Comparison of ENCODE assay signal across 8 mouse cellular contexts in genomic region chr7:3706343-3706934, GRCm38 (mm10). TPM values are rescaled to one million over a fixed set of nuclear protein-coding genes. Genes with fewer than 3 reads are reported as not detected.
DNase-seq lines count a peak whose midpoint lies in the region; ATAC-seq and TF ChIP-seq lines count a peak whose summit lies in the region.

No protein-coding gene starts in this region.

- no peak for TF ChIP-seq CTCF in hindbrain, postnatal 0 days (IDR thresholded peaks at IDR 0.05; ENCODE audit: low read depth)

- H3K4me3 ChIP-seq in embryonic facial prominence, embryonic 10.5 days: peak overlapping the region; percentile 87
- H3K4me3 ChIP-seq in hindbrain, postnatal 0 days (ENCODE audit: low read length): peak overlapping the region; percentile 71
- H3K4me3 ChIP-seq in midbrain, embryonic 15.5 days: peak overlapping the region; percentile 79

- H3K4me1 ChIP-seq in embryonic facial prominence, embryonic 10.5 days: peaks cover 13% of the 10 kb centered on the region
- peaks cover 10% of the 10 kb centered on the region for H3K4me1 ChIP-seq in hindbrain, postnatal 0 days (ENCODE audit: insufficient read depth, low read length)
- H3K4me1 ChIP-seq in midbrain, embryonic 15.5 days: peaks cover 27% of the 10 kb centered on the region

- peak overlapping the region; percentile 87 for H3K4me2 ChIP-seq in hindbrain, postnatal 0 days (ENCODE audit: low read depth, low read length)
- peak overlapping the region; percentile 84 for H3K4me2 ChIP-seq in midbrain, embryonic 15.5 days

- intact Hi-C loops in heart, postnatal 36 days (cut with DNase I): no loop called here

- H3K9ac ChIP-seq in hindbrain, postnatal 0 days (replicated peaks; ENCODE audit: low read length): peak overlapping the region; percentile 65; the same call in 1 of the 2 replicates
- H3K9ac ChIP-seq in midbrain, embryonic 15.5 days: no peak overlapping the region

- no peak overlapping the region for H3K27ac ChIP-seq in embryonic facial prominence, embryonic 10.5 days (replicated peaks)
- no peak overlapping the region for H3K27ac ChIP-seq in hindbrain, postnatal 0 days
- no peak overlapping the region for H3K27ac ChIP-seq in midbrain, embryonic 15.5 days

- no peaks in the 10 kb centered on the region for H3K27me3 ChIP-seq in embryonic facial prominence, embryonic 10.5 days (replicated peaks; ENCODE audit: low read depth, poor library complexity, severe bottlenecking)
- H3K27me3 ChIP-seq in hindbrain, postnatal 0 days (ENCODE audit: insufficient read depth, low read length): no peaks in the 10 kb centered on the region
- H3K27me3 ChIP-seq in midbrain, embryonic 15.5 days (replicated peaks): no peaks in the 10 kb centered on the region

- WGBS in embryonic facial prominence, embryonic 10.5 days: 64% methylated on average over 11 of the region's 11 CpGs
- 45% methylated on average over 11 of the region's 11 CpGs for WGBS in hindbrain, postnatal 0 days
- 62% methylated on average over 11 of the region's 11 CpGs for WGBS in midbrain, embryonic 15.5 days

- peaks cover 49% of the 10 kb centered on the region for H3K36me3 ChIP-seq in embryonic facial prominence, embryonic 10.5 days (replicated peaks)
- H3K36me3 ChIP-seq in hindbrain, postnatal 0 days (ENCODE audit: insufficient read depth, low read length): peaks cover 9% of the 10 kb centered on the region
- H3K36me3 ChIP-seq in midbrain, embryonic 15.5 days (replicated peaks): peaks cover 4% of the 10 kb centered on the region; the same call in 1 of the 2 replicates

- H3K9me3 ChIP-seq in embryonic facial prominence, embryonic 10.5 days: no peaks in the 10 kb centered on the region
- H3K9me3 ChIP-seq in hindbrain, postnatal 0 days (ENCODE audit: low read length): no peaks in the 10 kb centered on the region
- no peaks in the 10 kb centered on the region for H3K9me3 ChIP-seq in midbrain, embryonic 15.5 days

- no peak for ATAC-seq in hindbrain, postnatal 0 days
- no peak for ATAC-seq in midbrain, embryonic 15.5 days (replicated peaks)
- no peak for ATAC-seq in frontal cortex, adult (ENCODE audit: low TSS enrichment)

- DNase-seq in heart, adult 18-20 months: peak; percentile 28 to 33
- DNase-seq in heart, postnatal 36 days: no peak
- DNase-seq in embryonic facial prominence, embryonic 10.5 days (ENCODE audit: low spot score): no peak
- no peak for DNase-seq in hindbrain, postnatal 0 days (ENCODE audit: low spot score)
- DNase-seq in left cerebral cortex, adult 8-10 months (ENCODE audit: low spot score in 2 of 2): no peak
- no peak for DNase-seq in right cerebral cortex, adult 18-20 months

RNA-seq across cellular contexts. Expression of gene Rps9, which starts 2.6 kb away (rescaled TPM):
- 100 to 1,000 TPM; 640 to 688 TPM for total RNA-seq in heart, adult 18-20 months (2021)
- total RNA-seq in heart, postnatal 36 days (2021): 100 to 1,000 TPM; 621 to 660 TPM
- 1,397 and 1,414 TPM in 2 replicates for polyA plus RNA-seq in embryonic facial prominence, embryonic 10.5 days (2016; fragmentation: Nextera tagmentation; extraction: Ambion mirVana)
- 545 and 569 TPM in 2 replicates for total RNA-seq in hindbrain, postnatal 0 days (2014; rRNA removed)
- polyA plus RNA-seq in hindbrain, postnatal 0 days (2015; fragmentation: Nextera tagmentation; extraction: Ambion mirVana): 743 and 752 TPM in 2 replicates
- 701 and 709 TPM in 2 replicates for polyA plus RNA-seq in midbrain, embryonic 15.5 days (2015; fragmentation: Nextera tagmentation; extraction: Ambion mirVana)
- total RNA-seq in left cerebral cortex, adult 8-10 months (2022): 100 to 1,000 TPM; 334 to 440 (median 376) TPM

RNA-seq across cellular contexts. Expression of gene Mboat7, which starts 13.1 kb away (rescaled TPM):
- total RNA-seq in heart, adult 18-20 months (2021): 10 to 100 TPM; 19.8 to 21.5 TPM
- 10 to 100 TPM; 18.7 to 22.1 TPM for total RNA-seq in heart, postnatal 36 days (2021)
- 39.3 and 40.4 TPM in 2 replicates for polyA plus RNA-seq in embryonic facial prominence, embryonic 10.5 days (2016; fragmentation: Nextera tagmentation; extraction: Ambion mirVana)
- total RNA-seq in hindbrain, postnatal 0 days (2014; rRNA removed): 212 and 229 TPM in 2 replicates
- 117 and 119 TPM in 2 replicates for polyA plus RNA-seq in hindbrain, postnatal 0 days (2015; fragmentation: Nextera tagmentation; extraction: Ambion mirVana)
- polyA plus RNA-seq in midbrain, embryonic 15.5 days (2015; fragmentation: Nextera tagmentation; extraction: Ambion mirVana): 103 and 110 TPM in 2 replicates
- total RNA-seq in left cerebral cortex, adult 8-10 months (2022): 100 to 1,000 TPM; 211 to 222 (median 220) TPM

RNA-seq across cellular contexts. Expression of gene Pirb, which starts 13.8 kb away (rescaled TPM):
- total RNA-seq in heart, adult 18-20 months (2021): 1 to 10 TPM; 1.5 to 2.0 TPM
- total RNA-seq in heart, postnatal 36 days (2021): 1 to 10 TPM; 1.7 to 2.6 TPM
- 0.10 and 0.21 TPM in 2 replicates for polyA plus RNA-seq in embryonic facial prominence, embryonic 10.5 days (2016; fragmentation: Nextera tagmentation; extraction: Ambion mirVana)
- 0.37 TPM in 1 of 2 replicates, not detected in the other for total RNA-seq in hindbrain, postnatal 0 days (2014; rRNA removed)
- polyA plus RNA-seq in hindbrain, postnatal 0 days (2015; fragmentation: Nextera tagmentation; extraction: Ambion mirVana): 0.39 and 0.47 TPM in 2 replicates
- polyA plus RNA-seq in midbrain, embryonic 15.5 days (2015; fragmentation: Nextera tagmentation; extraction: Ambion mirVana): 0.33 and 0.43 TPM in 2 replicates
- total RNA-seq in left cerebral cortex, adult 8-10 months (2022): under 1 TPM; 0.23 to 0.43 (median 0.31) TPM

RNA-seq across cellular contexts. Expression of gene Tsen34, which starts 13.8 kb away (rescaled TPM):
- 10 to 100 TPM; 68.7 to 70.3 TPM for total RNA-seq in heart, adult 18-20 months (2021)
- 10 to 100 TPM; 73.9 to 77.4 TPM for total RNA-seq in heart, postnatal 36 days (2021)
- polyA plus RNA-seq in embryonic facial prominence, embryonic 10.5 days (2016; fragmentation: Nextera tagmentation; extraction: Ambion mirVana): 301 and 306 TPM in 2 replicates
- total RNA-seq in hindbrain, postnatal 0 days (2014; rRNA removed): 408 and 417 TPM in 2 replicates
- 254 and 255 TPM in 2 replicates for polyA plus RNA-seq in hindbrain, postnatal 0 days (2015; fragmentation: Nextera tagmentation; extraction: Ambion mirVana)
- 301 and 329 TPM in 2 replicates for polyA plus RNA-seq in midbrain, embryonic 15.5 days (2015; fragmentation: Nextera tagmentation; extraction: Ambion mirVana)
- total RNA-seq in left cerebral cortex, adult 8-10 months (2022): 10 to 100 TPM; 90.2 to 97.5 (median 95.3) TPM

RNA-seq across cellular contexts. Expression of gene Tmc4, which starts 29.1 kb away (rescaled TPM):
- total RNA-seq in heart, adult 18-20 months (2021): 1 to 10 TPM; 1.1 to 1.4 TPM
- 1 to 10 TPM in 1 of 2 experiments, under 1 TPM in 1; 0.54 to 1.2 TPM for total RNA-seq in heart, postnatal 36 days (2021)
- polyA plus RNA-seq in embryonic facial prominence, embryonic 10.5 days (2016; fragmentation: Nextera tagmentation; extraction: Ambion mirVana): 5.7 and 6.8 TPM in 2 replicates
- 3.5 and 4.2 TPM in 2 replicates for total RNA-seq in hindbrain, postnatal 0 days (2014; rRNA removed)
- polyA plus RNA-seq in hindbrain, postnatal 0 days (2015; fragmentation: Nextera tagmentation; extraction: Ambion mirVana): 3.5 and 4.4 TPM in 2 replicates
- polyA plus RNA-seq in midbrain, embryonic 15.5 days (2015; fragmentation: Nextera tagmentation; extraction: Ambion mirVana): 6.2 and 6.7 TPM in 2 replicates
- total RNA-seq in left cerebral cortex, adult 8-10 months (2022): 1 to 10 TPM; 3.7 to 7.7 (median 7.1) TPM

Comparison
In these comparisons a context has a peak if more than half of its experiments do, and no peak if none do; other contexts are left out.
1. DNase-seq: peak in heart, adult 18-20 months (2 of 2); none in heart, postnatal 36 days (0 of 2), embryonic facial prominence, embryonic 10.5 days (single experiment), hindbrain, postnatal 0 days (single experiment), left cerebral cortex, adult 8-10 months (0 of 2) and right cerebral cortex, adult 18-20 months (single experiment).
2. Peak in every context shown above with its lines, with median percentiles within 50 percentile points of each other: H3K4me3 ChIP-seq.